Comparison of ENCODE assay signal across 27 mouse cellular contexts in genomic region chr5:6871566-6871965, GRCm38 (mm10).
"Had no signal": no experiment of that assay in that cellular context is flagged by ENCODE, and none has a peak within 500 bp of the region (broad histone marks: within the 10 kb centered on the region; RNA-seq: fewer than 3 reads in every experiment).

No protein-coding gene starts in this region.

- H3K9me3 ChIP-seq: heart, embryonic 10.5 days; heart, embryonic 12.5 days; hindbrain, embryonic 10.5 days; hindbrain, embryonic 12.5 days; intestine, embryonic 15.5 days; kidney, embryonic 15.5 days; limb, embryonic 13.5 days; limb, embryonic 15.5 days; liver, embryonic 12.5 days had no signal

- H3K4me3 ChIP-seq: heart, embryonic 10.5 days; heart, embryonic 12.5 days; hindbrain, embryonic 10.5 days; hindbrain, embryonic 12.5 days; intestine, embryonic 15.5 days; kidney, embryonic 15.5 days; limb, embryonic 13.5 days; limb, embryonic 15.5 days; liver, embryonic 12.5 days had no signal

- H3K4me1 ChIP-seq: heart, embryonic 10.5 days; heart, embryonic 12.5 days; hindbrain, embryonic 10.5 days; hindbrain, embryonic 12.5 days; intestine, embryonic 15.5 days; kidney, embryonic 15.5 days; limb, embryonic 13.5 days; limb, embryonic 15.5 days; liver, embryonic 12.5 days had no signal

- H3K9ac ChIP-seq: heart, embryonic 12.5 days; hindbrain, embryonic 12.5 days; hindbrain, embryonic 14.5 days; intestine, embryonic 15.5 days; kidney, embryonic 15.5 days; limb, embryonic 13.5 days; limb, embryonic 15.5 days; liver, embryonic 12.5 days; liver, embryonic 14.5 days had no signal

- H3K27me3 ChIP-seq: heart, embryonic 12.5 days; hindbrain, embryonic 12.5 days; intestine, embryonic 15.5 days; kidney, embryonic 15.5 days; limb, embryonic 13.5 days; limb, embryonic 15.5 days; liver, embryonic 12.5 days had no signal

- DNase-seq: gastrocnemius, postnatal 10 days; gastrocnemius, postnatal 25 days; heart, adult 18-20 months; heart, postnatal 10 days; heart, postnatal 4 days; kidney, adult 18-20 months; kidney, adult 8-10 months; kidney, postnatal 14 days; kidney, postnatal 36 days; layer of hippocampus, adult 9-11 months; layer of hippocampus, postnatal 36 days; left cerebral cortex, postnatal 4 days had no signal

- H3K4me2 ChIP-seq: heart, embryonic 12.5 days; hindbrain, embryonic 12.5 days; hindbrain, embryonic 14.5 days; intestine, embryonic 15.5 days; kidney, embryonic 15.5 days; limb, embryonic 13.5 days; limb, embryonic 15.5 days; liver, embryonic 12.5 days had no signal

- ATAC-seq: hindbrain, embryonic 16.5 days; inflammation-experienced regulatory T-cells, adult 6 months; intestine, embryonic 15.5 days; intestine, postnatal 0 days; liver, embryonic 12.5 days had no signal

- H3K36me3 ChIP-seq: heart, embryonic 10.5 days; heart, embryonic 12.5 days; hindbrain, embryonic 10.5 days; hindbrain, embryonic 12.5 days; intestine, embryonic 15.5 days; kidney, embryonic 15.5 days; limb, embryonic 13.5 days; limb, embryonic 15.5 days; liver, embryonic 12.5 days had no signal

- H3K27ac ChIP-seq: heart, embryonic 10.5 days; hindbrain, embryonic 10.5 days; hindbrain, embryonic 12.5 days; hindbrain, embryonic 14.5 days; intestine, embryonic 15.5 days; kidney, embryonic 15.5 days; kidney, postnatal 0 days; limb, embryonic 13.5 days; limb, embryonic 15.5 days; liver, embryonic 12.5 days; liver, embryonic 14.5 days had no signal
